Mouse (Mus musculus) heart, adult 18-20 months (tissue): ENCODE measurements around the gene Gm3854. TPM values are rescaled to one million over a fixed set of nuclear protein-coding genes. Genes with fewer than 3 reads are reported as not detected.
"Not testable (repeated sequence)": the region's sequence is repeated elsewhere in the genome, so short reads cannot be mapped to it uniquely, and the experiment has no call there.

Experiments
- DNase-seq, 2 experiments: peaks; one replicate each; pipeline ENCODE4 v3.0.0; 2021 to 2022; ENCODE audit warnings: mixed read lengths in 1 of 2
- long read RNA-seq, 2 experiments: library from polyadenylated mRNA; stranded (forward); transcript quantifications; one replicate each; pipeline ENCODE4 v2.0.0; 2021
- total RNA-seq, 2 experiments: library from RNA; stranded (reverse); gene quantifications; 2 replicates each; pipeline ENCODE4 v1.2.3; 2021

Gene Gm3854
- total RNA-seq, result under 1 TPM; 0.22 to 0.36 TPM
- long read RNA-seq, experiment 1, partial matches to known transcripts, result 0 of 1 reads
- long read RNA-seq, experiment 1, other reads (novel, unspliced or antisense), result 0 of 1 reads
- long read RNA-seq, experiment 2, result 0 reads

DNA sequence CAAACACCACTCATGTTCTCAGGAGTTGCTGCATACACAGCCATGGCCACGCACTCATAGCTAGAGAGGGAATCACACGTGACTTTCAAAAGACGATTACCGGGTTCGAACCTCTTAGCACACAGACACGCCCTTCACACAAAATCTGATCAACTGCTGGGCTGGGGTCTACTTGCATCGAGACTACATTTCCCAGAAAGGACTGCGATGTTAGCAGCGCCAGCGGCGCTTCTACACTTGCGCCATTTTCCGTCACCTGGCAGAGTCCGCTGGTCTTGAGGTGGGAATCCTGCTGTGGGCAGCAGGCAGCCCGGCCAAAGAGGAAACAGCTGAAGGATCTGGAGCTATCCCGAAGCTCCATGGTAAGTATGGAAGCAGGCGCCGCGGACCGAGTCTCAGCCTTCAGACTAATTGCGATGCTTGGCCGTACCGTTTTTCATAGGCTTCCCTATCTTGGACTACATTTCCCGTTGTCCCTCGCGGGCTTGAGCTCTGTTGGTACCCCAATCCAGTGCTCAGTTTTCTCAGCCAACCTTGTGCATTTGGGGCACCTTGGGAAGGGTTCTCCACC lies at the start of gene Gm3854:
Gene Gm3854 (plus strand): TSS at position 259 of the 571 bp plus-strand sequence.
- peak; percentile 55 to 68 for DNase-seq

GRCm38 (mm10) chr7:6300796-6301195 lies 42.8 kb upstream of the Gm3854 start:
- not testable (repeated sequence) for DNase-seq

DNA sequence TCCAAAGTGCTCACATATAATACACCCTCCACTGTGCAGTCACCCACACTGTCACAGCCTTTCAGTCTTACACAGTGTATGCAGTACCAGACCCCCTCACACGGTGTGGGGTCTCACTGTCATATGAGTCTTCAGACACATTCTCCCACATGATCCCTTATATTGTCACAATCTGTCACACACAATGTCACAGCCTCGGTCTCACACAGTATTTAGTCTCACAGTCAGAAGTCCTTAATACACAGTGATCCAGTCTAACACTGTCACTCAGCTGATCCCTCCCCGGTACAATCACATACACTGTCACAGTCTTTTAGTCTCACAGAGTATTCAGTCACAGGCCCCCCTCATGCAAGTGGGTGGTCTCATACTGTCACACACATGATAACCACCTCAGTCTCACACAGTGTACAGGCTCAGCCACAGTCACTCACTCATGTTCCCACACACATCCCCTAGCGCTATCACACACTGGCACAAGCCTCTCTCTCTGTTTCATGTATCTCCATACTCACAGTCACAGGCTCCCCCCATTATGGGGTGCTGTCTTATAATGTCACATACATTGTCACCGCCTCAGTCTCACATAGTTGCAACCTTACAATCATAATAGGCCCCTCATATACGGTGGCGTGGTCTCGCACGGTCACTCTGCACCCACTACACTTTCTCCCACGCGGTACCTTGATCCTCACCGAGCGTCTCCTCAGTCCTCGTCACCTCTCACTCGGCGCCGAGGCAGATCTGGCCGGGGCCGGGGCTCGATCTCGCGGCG lies 12.9 kb upstream of the Gm3854 start:
- DNase-seq, result no peak

DNA sequence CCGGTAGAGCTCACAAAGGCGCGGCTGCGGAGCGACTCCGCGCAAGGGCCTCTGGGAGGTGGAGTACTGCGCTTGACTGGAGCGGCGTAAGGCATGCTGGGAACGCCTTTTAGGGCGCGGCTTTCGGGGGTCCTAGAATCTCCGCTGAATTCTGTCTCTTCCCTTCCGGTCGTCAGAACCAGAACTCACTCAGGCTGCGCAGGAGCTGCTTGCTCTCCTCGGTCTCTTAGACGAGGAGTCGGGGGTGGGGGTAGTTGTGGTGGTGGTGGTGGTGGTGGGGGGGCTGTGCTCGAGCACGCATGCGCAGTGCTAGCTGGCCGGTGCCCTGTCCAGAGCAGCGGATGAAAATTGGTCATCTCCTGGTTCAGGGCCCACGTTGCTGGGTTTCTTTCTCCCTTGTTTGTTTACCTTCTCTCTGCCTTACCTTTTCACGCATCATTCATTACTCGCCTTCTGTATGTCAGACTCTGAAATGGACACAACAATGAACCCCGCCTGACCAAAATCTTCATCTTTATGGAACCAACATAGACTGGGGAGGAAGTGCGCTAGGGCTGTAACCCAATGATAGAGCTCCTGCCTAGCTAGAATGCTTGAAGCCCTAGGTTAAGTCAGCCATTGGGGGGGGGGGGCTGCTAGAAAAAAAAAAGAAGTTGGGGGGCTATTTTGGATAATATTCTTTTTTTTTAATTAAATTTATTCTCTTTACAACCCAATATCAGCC lies 12.2 kb upstream of the Gm3854 start, which contains the start of gene Zfp583:
Gene Zfp583 (minus strand): TSS at position 53 of the 724 bp plus-strand sequence.
- peak; percentile 87 to 88 for DNase-seq

DNA sequence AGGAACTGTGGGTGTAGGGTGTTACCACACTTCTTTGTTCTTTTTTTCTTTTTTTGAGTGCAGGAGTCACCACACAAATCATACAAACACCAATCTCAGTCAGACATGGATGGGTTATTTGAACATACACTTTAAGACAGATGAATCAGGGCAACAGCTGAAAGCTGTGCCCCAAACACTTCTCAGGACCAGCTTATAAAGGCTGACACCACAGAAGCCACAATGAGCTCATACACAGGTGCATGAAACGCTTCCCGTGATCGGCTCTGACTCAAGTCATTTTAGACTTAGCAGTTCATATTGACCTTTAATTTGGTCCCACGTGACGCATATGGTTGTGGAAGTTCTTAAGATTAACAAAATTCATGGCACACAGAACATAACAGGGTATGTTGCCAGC lies 3.7 kb upstream of the Gm3854 start:
- DNase-seq, result no peak

- no peak for DNase-seq
Observed at GRCm38 (mm10) chr7:6344124-6344523, 565 bp downstream of the Gm3854 start.

DNA sequence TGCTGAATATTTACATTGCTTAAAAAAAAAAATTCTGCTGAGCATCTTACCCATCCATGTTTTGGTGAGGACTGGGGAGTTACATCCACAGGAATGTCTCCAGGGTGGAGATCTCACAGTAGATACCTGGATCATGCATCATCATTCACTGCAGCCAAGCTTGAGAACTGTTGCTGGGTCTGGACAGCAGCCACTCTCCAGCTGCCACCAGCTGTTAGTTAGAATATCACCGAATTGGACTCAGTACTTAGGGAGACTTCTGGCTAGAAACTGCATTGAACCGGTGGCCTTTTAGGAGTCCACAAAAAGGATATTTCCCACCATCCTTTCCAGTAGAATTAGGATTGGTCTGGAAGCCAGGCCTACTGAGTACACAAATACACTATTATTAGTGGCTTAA lies 14.6 kb downstream of the Gm3854 start:
- DNase-seq, result peak; percentile 35 to 44

DNA sequence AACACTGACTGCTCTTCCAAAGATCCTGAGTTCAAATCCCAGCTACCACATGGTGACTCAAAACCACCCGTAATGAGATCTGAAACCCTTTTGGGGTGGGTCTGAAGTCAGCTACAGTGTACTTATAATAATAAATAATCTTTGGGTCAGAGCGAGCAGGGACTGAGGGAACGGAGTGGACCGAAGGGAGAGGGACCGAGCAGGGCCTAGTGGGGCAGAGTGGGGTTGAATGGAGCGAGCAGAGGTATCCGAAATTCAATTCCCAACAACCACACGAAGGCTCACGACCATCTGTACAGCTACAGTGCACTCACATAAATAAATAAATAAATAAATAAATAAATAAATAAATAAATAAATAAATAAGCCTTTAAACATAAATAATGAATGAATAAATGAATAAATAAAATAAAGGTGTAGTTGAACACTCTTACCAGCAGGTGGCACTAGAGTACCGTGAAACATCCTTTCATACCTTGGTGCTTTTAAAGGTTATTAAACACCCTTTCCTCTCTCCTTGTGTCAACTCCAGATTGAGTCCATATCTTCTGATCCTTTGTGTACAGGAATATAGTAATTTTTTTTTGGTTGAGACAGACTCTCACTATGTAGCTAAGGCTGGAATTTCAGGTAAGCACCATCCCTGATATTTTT lies 15.5 kb downstream of the Gm3854 start:
- DNase-seq, result peak; percentile 26 to 64

DNA sequence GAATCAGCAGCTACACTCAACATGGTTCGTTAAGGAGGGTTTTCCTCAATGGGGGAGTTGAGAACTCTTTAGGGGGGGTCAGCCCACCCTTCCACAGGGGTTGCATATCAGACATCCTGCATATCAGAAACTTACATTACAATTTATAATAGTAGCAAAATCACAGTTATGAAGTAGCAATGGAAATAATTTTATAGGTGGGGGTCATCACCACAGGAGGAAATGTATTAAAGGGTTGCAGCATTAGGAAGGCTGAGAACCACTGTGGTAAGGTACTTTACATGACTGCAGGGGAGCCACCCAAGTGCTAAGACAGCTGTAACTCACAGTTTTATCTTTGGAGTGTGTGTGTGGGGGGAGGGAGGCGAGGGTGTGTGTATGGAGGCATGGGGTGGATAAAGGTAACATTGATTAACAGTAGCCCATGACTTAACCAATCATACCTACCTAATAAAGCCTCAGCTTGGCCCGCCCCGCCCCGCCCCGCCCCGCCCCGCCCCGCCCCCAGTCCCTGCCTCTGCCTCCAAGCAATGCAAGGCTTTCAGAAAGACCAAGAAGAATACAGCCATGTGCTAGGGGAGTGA lies 17.0 kb downstream of the Gm3854 start:
- no peak for DNase-seq

DNA sequence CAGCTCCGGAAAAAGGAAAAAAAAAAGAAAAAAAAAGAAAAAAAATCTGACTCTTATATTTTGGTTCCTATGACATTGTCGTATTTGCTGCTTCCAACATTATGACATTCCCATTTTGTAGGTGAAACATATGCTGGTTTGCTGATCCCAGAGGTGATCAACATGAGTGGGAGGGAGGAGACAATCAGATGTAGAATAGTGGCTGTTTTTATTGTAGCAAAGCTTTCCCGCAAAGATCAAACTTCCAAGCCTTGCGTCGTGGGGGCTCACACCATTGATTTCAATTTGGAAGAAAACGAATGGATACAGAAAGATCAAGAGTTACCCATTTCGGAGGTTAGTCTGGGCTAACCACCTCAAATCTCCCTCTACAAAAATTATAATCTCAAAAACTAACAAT lies 18.2 kb downstream of the Gm3854 start:
- DNase-seq, result no peak

- peak; percentile 98 to 99 for DNase-seq
Observed at GRCm38 (mm10) chr7:6362268-6363046, 18.9 kb downstream of the Gm3854 start.

GRCm38 (mm10) chr7:6363047-6363488 lies 19.5 kb downstream of the Gm3854 start, which contains the start of gene Zfp78:
TSS of gene Zfp78 (plus strand) at chr7:6363280.
- peak in 1 of 2 experiments; percentile 92 for DNase-seq

DNA sequence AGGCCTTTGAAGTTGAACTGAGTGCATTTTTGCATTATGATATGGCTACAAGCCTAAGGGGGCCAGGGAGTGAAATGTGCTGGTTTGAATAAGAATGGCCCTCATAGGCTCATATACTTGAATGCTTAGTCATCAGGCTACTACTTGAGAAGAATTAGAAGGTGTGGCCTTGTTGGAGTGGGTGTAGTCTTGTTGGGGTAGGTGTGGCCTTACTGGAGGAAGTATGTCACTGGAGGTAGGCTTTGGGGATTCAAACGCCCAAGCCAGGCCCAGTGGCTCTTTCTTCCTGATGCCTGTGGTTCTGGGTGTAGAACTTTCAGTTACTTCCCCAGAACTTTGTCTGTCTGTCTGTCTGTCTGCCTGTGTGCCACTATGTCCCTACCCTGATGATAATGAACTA lies 21.2 kb downstream of the Gm3854 start:
- DNase-seq, result no peak

DNA sequence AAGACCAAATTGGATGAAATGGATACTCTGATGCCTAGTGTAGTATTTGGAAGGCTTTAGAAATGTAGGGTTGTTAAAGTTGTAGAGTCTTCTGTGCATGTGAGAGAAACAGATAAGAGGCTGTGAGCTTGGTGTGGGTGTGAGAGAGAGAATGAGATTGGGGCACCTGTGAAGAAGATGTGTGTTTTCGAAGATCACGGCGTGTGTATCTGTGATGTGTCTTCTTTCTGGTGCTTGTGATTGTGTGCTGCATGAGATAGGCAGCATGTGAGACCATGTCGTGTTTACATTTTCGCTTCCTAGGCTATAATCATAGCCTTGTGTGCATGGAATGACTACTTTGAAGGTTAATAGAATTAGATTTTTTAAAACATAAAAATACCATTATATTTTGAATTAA lies 23.6 kb downstream of the Gm3854 start:
- no peak for DNase-seq

GRCm38 (mm10) chr7:6368146-6368545 lies 24.6 kb downstream of the Gm3854 start:
- DNase-seq, result not testable (repeated sequence)

DNA sequence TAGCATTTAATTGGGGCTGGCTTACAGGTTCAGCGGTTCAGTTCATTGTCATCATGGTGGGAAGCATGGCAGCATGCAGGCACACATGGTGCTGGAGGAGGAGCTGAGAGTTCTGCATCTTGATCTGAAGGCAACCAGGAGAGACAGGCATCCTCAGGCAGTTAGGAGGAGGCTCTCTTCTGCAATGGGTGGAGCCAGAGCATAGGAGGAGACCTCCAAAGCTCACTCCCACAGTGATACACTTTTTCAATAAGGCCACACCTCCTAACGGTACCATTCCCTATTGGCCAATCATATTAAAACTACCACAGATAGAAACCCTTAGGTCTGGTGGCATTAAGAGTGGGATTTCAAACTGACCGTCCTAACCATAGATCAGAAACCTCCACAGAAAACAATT lies 25.9 kb downstream of the Gm3854 start:
- DNase-seq, result no peak

DNA sequence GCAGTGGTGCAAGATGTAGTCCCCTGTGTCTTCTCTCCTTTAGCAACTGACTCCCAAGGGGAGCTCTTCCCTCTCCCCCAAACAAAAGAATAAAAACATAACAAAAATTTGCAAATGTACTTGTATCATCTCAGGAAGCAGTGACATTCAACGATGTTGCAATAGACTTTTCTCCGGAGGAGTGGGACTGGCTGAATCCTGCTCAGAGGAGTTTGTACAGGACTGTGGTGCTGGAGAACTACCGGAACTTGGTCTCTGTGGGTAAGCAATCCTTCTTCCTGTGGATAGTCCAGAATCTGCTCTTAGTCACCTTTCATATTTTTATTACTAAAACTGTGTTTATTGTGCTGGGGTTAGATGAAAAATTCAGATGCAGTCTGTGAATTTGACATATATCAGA lies 29.4 kb downstream of the Gm3854 start:
- DNase-seq, result no peak

DNA sequence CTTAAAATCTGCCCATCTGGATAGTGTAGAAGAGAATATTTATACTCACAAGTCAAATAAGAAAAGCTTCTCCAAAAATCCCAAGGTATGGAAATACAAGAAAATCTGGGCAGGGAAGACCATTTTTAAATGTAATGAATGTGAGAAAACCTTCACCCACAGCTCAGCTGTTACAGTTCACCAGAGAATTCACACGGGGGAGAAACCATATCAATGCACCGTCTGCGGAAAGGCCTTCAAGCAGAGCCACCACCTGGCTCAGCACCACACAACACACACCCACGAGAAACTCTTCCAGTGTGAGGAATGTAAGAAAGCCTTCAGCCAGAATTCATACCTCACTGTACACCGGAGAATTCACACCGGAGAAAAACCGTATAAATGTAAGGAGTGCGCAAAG lies 34.9 kb downstream of the Gm3854 start:
- DNase-seq, result no peak

- DNase-seq, result no peak
Observed at GRCm38 (mm10) chr7:6381431-6381830, 37.9 kb downstream of the Gm3854 start.

DNA sequence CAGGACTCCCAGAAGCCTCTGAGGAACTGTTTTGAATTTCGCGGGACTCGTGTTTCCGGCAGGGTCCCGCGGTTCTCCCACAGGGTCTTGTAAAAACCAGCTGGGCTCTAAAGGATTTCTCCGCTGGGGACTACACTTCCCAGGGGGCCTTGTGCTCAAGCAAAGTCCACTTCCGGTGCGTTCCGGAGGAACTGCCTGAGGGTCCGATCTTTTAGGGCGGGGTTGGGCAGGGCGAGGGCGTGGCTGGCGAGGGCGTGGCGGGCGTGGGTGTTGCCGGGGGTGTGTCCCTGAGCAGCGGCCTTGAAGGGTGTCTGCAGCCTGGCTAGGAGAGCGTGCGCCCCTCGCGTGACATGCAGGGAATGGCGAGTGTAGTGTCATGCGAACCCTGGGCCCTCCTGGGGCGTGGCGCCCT lies 39.5 kb downstream of the Gm3854 start, which contains the start of gene Zfp28:
Gene Zfp28 (plus strand): TSS at position 252 of the 412 bp plus-strand sequence.
- peak; percentile 95 to 96 for DNase-seq

- DNase-seq, result no peak
Observed at GRCm38 (mm10) chr7:6384011-6384410, 40.5 kb downstream of the Gm3854 start.
